Mouse (Mus musculus): Measurements from ENCODE around the gene Calm2. TPM values are rescaled to one million over a fixed set of nuclear protein-coding genes. Genes with fewer than 3 reads are reported as not detected.

Calm2 gene
- polyA plus RNA-seq (2012) = 2.3 and 3.2 TPM in 2 replicates

DNA sequence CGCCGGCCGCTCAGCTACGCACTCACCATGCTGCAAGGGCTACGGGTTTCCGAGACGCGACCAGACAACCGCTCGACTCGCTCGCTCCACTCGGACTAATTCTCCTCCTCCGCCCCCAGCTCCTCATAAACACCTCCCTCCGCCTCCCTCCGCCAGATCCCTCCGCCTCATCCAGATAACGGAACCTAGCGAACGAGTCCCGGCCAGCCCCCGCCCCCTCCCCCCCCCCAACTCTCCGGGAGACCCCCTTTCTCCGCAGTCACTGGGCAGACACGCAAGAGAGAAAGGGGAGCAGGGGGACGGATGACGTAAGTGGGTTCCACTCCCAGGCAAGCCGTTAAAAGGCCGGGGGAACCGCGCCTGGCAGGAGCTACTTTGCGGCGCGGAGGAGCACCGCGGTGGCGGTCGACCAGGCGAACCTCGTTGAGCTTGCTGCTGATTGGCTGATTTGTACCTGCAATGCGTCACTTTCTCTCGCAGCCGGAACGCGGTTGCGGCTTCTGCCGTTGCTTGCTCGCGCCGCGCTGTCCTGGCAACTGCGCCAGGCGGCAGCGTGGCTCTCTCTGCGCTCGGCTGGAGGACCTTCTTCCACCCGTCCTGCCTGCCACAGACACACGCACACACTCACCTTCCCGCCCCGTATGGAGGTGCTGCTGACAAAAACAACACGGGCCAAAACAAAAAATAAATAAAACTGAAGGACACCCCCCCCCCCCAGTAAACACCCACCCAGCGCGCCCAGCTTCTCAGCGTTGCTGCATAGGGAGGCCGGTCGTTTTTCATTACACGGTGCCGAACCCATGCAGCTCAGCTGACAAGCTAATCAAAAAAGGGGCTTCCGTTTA is at the start of gene Calm2:
Gene Calm2 (minus strand): TSS at position 169 of the 845 bp plus-strand sequence.
- peaks cover 42% of the 10 kb centered on the region for H3K4me1 ChIP-seq (ENCODE audit: control insufficient read depth)
- peaks cover 28% of the 10 kb centered on the region for H3K36me3 ChIP-seq (ENCODE audit: control insufficient read depth)
- H3K4me3 ChIP-seq (replicated peaks) = peak within 1 kb of the TSS; percentile 91
- H3K27me3 ChIP-seq (ENCODE audit: control insufficient read depth) = peaks cover 12% of the 10 kb centered on the region
- no peaks in the 10 kb centered on the region for H3K9me3 ChIP-seq (ENCODE audit: control insufficient read depth, low read length)
- TF ChIP-seq GATA1 (IDR thresholded peaks at IDR 0.05; ENCODE audit: low read length) (peak; percentile 62), TAL1 (IDR thresholded peaks at IDR 0.05; ENCODE audit: low read length) (no peak)

DNA sequence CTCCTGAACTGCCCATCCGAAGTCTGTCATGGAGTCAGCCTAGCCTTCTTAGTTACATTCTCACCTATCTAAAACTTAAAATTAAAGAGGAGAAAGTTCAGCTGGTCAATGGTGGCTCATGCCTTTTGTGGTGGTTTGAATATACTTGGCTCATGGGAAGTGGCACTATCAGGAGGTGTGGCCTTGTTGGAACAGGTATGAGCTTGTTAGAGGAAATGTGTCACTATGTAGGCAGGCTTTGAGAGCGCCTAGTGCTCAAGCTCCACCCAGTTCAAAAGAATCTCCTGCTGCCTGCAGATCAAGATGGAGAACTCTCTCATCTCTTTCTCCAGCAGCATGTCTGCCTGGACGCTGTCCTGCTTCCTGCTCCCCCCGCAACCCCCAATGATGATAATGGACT is 48.8 kb upstream of the Calm2 start:
- H3K27me3 ChIP-seq (ENCODE audit: control insufficient read depth) = peaks cover 5% of the 10 kb centered on the region
- no peaks in the 10 kb centered on the region for H3K36me3 ChIP-seq (ENCODE audit: control insufficient read depth)
- no peaks in the 10 kb centered on the region for H3K4me1 ChIP-seq (ENCODE audit: control insufficient read depth)
- no peaks in the 10 kb centered on the region for H3K9me3 ChIP-seq (ENCODE audit: control insufficient read depth, low read length)
- no peak for TF ChIP-seq GATA1 (IDR thresholded peaks at IDR 0.05; ENCODE audit: low read length)
- H3K4me3 ChIP-seq (replicated peaks) = no peak overlapping the region

DNA sequence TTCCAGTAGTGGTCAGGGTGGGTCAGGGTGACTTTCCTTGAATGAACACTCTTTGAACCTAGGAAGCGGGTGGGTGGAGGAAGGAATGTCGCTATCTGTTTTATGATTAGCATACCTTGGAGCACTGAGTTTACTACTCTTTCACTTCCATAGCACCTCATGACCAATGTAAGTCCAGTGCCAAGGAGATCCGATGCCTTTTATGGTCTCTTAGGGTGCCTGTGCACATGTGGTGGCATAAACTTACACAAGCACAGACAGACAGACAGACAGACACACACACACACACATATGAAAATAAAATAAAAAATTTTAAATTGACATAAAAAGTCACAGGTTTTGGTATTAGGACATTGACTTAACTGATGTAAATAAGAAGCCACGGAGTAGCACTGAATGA is 47.6 kb upstream of the Calm2 start:
- Histone ChIP-seq H3K4me1 (ENCODE audit: control insufficient read depth) (no peaks in the 10 kb centered on the region), H3K9me3 (ENCODE audit: control insufficient read depth, low read length) (no peaks in the 10 kb centered on the region), H3K36me3 (ENCODE audit: control insufficient read depth) (no peaks in the 10 kb centered on the region), H3K4me3 (replicated peaks) (no peak overlapping the region), H3K27me3 (ENCODE audit: control insufficient read depth) (no peaks in the 10 kb centered on the region)
- TF ChIP-seq GATA1 (IDR thresholded peaks at IDR 0.05; ENCODE audit: low read length) (no peak), TAL1 (IDR thresholded peaks at IDR 0.05; ENCODE audit: low read length) (no peak)

DNA sequence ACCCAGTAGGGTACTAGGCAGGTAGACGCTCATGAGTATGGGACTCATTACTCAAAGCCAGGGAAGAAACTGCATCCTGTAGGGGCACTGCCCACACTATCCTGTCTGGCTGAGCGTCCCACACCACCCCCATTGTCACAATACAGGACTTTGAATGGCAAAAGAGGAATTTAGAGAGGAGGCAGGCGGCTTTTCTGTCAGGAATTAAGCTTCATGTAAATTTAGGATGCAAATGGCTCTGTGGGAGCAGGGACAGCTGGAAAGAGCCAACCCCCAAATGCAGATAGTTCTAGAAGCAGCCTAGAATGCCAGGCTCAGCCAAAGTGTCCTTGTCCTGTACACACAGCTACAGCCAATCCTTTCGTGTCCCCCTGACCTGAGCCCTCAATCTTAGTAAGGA is 45.6 kb upstream of the Calm2 start:
- H3K9me3 ChIP-seq (ENCODE audit: control insufficient read depth, low read length) = no peaks in the 10 kb centered on the region
- no peaks in the 10 kb centered on the region for H3K36me3 ChIP-seq (ENCODE audit: control insufficient read depth)
- TF ChIP-seq GATA1 (IDR thresholded peaks at IDR 0.05; ENCODE audit: low read length) = no peak
- no peak for TF ChIP-seq TAL1 (IDR thresholded peaks at IDR 0.05; ENCODE audit: low read length)
- no peaks in the 10 kb centered on the region for H3K4me1 ChIP-seq (ENCODE audit: control insufficient read depth)
- H3K27me3 ChIP-seq (ENCODE audit: control insufficient read depth) = no peaks in the 10 kb centered on the region
- no peak overlapping the region for H3K4me3 ChIP-seq (replicated peaks)

DNA sequence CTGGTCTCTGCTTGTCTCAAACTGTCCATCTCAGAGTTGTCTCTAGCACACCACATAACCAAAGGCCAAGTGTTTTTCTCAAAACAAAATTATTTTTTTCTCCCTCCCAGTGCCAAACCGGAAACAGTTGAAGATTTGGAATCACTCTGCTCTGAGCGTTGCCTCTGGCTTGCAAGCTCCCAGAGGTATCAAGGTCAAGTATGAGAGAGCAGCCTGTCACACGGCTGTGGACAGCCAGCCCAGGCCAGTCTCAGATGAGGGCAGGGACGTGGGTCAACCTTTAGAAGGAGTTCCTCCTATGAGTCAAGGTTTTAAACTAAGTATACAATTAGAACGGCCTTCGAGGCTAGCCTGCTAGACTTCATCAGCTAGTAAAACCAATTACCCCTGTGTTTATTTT is 43.6 kb upstream of the Calm2 start:
- no peaks in the 10 kb centered on the region for H3K36me3 ChIP-seq (ENCODE audit: control insufficient read depth)
- H3K4me1 ChIP-seq (ENCODE audit: control insufficient read depth) = no peaks in the 10 kb centered on the region
- H3K27me3 ChIP-seq (ENCODE audit: control insufficient read depth) = no peaks in the 10 kb centered on the region
- H3K9me3 ChIP-seq (ENCODE audit: control insufficient read depth, low read length) = peaks cover 7% of the 10 kb centered on the region
- TF ChIP-seq GATA1 (IDR thresholded peaks at IDR 0.05; ENCODE audit: low read length) (no peak), TAL1 (IDR thresholded peaks at IDR 0.05; ENCODE audit: low read length) (no peak)
- H3K4me3 ChIP-seq (replicated peaks) = no peak overlapping the region

DNA sequence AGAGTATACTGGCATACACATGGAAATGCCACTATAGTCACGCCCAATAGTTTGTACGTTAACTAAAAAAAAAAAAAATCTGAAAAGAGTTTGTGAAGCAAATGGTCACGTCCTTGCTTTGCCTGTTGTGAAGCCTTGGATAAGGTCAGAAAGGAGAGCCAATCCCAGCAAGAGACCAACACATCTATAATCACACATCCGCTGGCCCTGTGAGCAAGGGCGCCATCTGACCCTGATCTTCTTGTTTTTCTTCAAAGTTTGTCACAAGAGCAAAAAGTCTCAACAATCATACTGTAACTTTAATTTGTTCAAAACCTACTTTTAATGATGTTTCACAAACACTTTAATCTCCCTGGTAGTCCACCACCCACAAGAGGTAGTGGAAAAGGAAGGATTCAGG is 39.0 kb upstream of the Calm2 start:
- Histone ChIP-seq H3K36me3 (ENCODE audit: control insufficient read depth) (no peaks in the 10 kb centered on the region), H3K4me3 (replicated peaks) (no peak overlapping the region), H3K9me3 (ENCODE audit: control insufficient read depth, low read length) (peaks cover 7% of the 10 kb centered on the region), H3K27me3 (ENCODE audit: control insufficient read depth) (no peaks in the 10 kb centered on the region), H3K4me1 (ENCODE audit: control insufficient read depth) (no peaks in the 10 kb centered on the region)
- TF ChIP-seq GATA1 (IDR thresholded peaks at IDR 0.05; ENCODE audit: low read length) = no peak
- TF ChIP-seq TAL1 (IDR thresholded peaks at IDR 0.05; ENCODE audit: low read length) = no peak

DNA sequence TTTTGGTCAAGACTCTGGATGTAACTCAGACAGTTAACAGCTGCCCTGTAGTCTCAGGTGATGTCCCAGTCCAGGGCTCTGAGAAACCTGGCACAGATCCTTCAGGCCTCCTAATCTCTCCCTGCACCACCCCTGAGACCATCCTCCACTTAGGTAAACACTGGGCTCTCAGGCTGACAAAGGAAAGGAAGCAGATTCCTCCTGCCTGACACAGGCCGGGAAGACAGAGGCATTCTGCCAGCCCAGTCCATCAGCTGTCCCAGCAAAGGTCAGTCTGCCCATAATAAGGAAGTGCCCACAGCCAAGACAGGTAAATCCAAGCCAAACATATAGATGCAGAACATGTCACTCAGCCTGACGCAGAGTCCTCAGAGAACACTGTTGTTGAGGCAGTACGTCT is 36.1 kb upstream of the Calm2 start:
- Histone ChIP-seq H3K4me1 (ENCODE audit: control insufficient read depth) (no peaks in the 10 kb centered on the region), H3K4me3 (replicated peaks) (no peak overlapping the region), H3K9me3 (ENCODE audit: control insufficient read depth, low read length) (peaks cover 7% of the 10 kb centered on the region), H3K27me3 (ENCODE audit: control insufficient read depth) (peaks cover 6% of the 10 kb centered on the region; the same call in 1 of the 2 replicates), H3K36me3 (ENCODE audit: control insufficient read depth) (no peaks in the 10 kb centered on the region)
- no peak for TF ChIP-seq TAL1 (IDR thresholded peaks at IDR 0.05; ENCODE audit: low read length)
- TF ChIP-seq GATA1 (IDR thresholded peaks at IDR 0.05; ENCODE audit: low read length) = no peak

DNA sequence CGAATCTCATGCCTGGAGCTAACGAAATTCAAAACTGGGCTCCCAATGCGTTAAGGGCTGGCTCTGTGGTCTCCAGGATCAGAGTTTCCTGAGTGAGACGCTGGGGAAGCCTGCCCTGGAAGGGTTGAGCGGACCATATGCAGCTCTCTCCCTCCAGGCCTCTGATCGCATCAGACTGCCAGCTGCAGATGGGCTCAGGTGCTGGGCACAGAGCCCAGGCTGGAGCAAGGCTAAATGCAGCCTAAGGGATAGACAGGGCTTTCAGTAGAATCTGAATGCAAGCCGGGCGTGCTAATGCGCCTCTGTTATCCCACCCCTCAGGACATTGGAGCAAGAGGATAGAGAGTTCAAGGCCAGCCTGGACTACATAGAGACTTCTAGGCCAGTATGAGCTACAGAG is 31.8 kb upstream of the Calm2 start:
- H3K36me3 ChIP-seq (ENCODE audit: control insufficient read depth) = no peaks in the 10 kb centered on the region
- no peak overlapping the region for H3K4me3 ChIP-seq (replicated peaks)
- H3K9me3 ChIP-seq (ENCODE audit: control insufficient read depth, low read length) = no peaks in the 10 kb centered on the region
- H3K27me3 ChIP-seq (ENCODE audit: control insufficient read depth) = peaks cover 25% of the 10 kb centered on the region
- TF ChIP-seq TAL1 (IDR thresholded peaks at IDR 0.05; ENCODE audit: low read length) = no peak
- H3K4me1 ChIP-seq (ENCODE audit: control insufficient read depth) = peaks cover 8% of the 10 kb centered on the region

DNA sequence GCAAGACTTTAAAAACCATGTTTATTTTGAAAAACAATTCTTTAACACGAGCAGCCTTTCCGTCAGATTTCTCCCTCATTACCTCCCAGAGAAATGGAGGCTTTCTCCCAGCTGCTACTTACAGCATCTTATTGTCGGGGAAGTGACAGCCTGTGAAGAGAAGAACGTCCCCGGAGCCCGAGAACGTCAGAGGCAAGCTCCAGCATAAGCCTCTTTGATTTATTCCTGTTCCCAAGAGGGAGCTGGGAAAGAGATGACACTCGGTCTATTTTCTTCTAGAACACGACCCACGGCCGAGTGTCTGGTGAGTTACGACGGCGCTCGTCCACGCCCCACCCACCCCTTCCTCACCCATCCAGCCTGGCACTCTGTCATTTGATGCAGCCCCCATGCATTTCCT is 30.9 kb upstream of the Calm2 start:
- H3K9me3 ChIP-seq (ENCODE audit: control insufficient read depth, low read length) = no peaks in the 10 kb centered on the region
- H3K4me3 ChIP-seq (replicated peaks) = no peak overlapping the region
- H3K4me1 ChIP-seq (ENCODE audit: control insufficient read depth) = peaks cover 12% of the 10 kb centered on the region
- H3K36me3 ChIP-seq (ENCODE audit: control insufficient read depth) = no peaks in the 10 kb centered on the region
- peaks cover 35% of the 10 kb centered on the region for H3K27me3 ChIP-seq (ENCODE audit: control insufficient read depth)
- TF ChIP-seq GATA1 (IDR thresholded peaks at IDR 0.05; ENCODE audit: low read length) (no peak), TAL1 (IDR thresholded peaks at IDR 0.05; ENCODE audit: low read length) (no peak)

DNA sequence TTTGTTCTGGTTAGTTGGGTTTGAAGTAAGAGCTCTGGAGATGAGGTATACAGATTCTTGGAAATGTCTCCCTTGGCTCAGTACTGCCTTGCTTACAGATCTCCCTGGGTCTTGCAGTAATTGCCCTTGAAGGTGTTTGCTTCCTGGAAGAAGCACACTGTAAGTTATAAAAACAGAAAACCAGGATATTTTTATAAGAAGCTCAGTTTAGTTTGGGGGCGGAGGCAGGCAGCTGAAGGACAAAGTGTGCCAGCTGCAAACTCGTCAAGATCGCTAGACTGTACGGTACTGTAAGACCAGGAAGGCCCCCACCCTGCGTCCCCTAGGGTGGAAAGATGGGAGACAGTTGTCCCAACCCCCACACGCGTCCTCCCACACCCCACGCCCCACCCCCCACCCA is 28.6 kb upstream of the Calm2 start:
- Histone ChIP-seq H3K36me3 (ENCODE audit: control insufficient read depth) (no peaks in the 10 kb centered on the region), H3K4me3 (replicated peaks) (no peak overlapping the region), H3K27me3 (ENCODE audit: control insufficient read depth) (peaks cover 47% of the 10 kb centered on the region), H3K9me3 (ENCODE audit: control insufficient read depth, low read length) (no peaks in the 10 kb centered on the region), H3K4me1 (ENCODE audit: control insufficient read depth) (peaks cover 26% of the 10 kb centered on the region)
- TF ChIP-seq GATA1 (IDR thresholded peaks at IDR 0.05; ENCODE audit: low read length) (no peak), TAL1 (IDR thresholded peaks at IDR 0.05; ENCODE audit: low read length) (no peak)
